Mouse (Mus musculus): ENCODE measurements at regions not wholly inside any gene's neighbourhood (a gene's known extent, or its start where the extent isn't known, plus 50 kb on each side); places are given as distances from the start of the nearest gene placed in this dataset.
A peak's percentile ranks its signal among the peaks of the same experiment; 100 is the strongest.

DNA sequence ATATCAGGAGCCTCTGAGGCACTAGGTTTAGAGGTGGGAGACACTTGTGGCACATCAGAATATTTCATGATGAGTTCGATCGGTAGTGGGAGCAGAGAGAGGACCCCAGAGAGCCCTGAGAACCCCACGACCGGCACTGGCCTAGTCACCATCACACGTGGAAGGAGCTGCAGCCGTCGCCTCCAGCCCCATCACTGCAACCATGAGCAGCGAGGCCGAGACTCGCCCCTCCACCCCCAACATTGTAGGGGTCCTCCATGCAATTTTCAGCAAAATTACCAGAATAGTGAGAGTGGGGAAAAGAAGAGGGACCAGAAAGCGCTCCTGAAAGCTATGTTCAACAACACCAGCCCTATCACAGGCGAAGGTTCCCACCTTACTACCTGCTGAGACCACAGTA is 297.0 kb downstream of the Edem1 start:
- no peaks in the 10 kb centered on the region for H3K4me1 ChIP-seq (ENCODE audit: control insufficient read depth, insufficient read depth, low read length)
- H3K27ac ChIP-seq (ENCODE audit: insufficient read depth, low read length) = no peak overlapping the region
- TF ChIP-seq CTCF (IDR thresholded peaks at IDR 0.05; ENCODE audit: borderline replicate concordance, insufficient read depth, low read depth, low read length) (no peak), POLR2A (IDR thresholded peaks at IDR 0.05; ENCODE audit: borderline replicate concordance, insufficient read depth, low read length) (no peak)
- no peak for DNase-seq
- no peak overlapping the region for H3K4me3 ChIP-seq (replicated peaks; ENCODE audit: insufficient read depth, low read depth, low read length)
- WGBS = 94% methylated on average over 12 of the region's 12 CpGs
- H3K27me3 ChIP-seq (ENCODE audit: control insufficient read depth, insufficient read depth, low read length) = no peaks in the 10 kb centered on the region

DNA sequence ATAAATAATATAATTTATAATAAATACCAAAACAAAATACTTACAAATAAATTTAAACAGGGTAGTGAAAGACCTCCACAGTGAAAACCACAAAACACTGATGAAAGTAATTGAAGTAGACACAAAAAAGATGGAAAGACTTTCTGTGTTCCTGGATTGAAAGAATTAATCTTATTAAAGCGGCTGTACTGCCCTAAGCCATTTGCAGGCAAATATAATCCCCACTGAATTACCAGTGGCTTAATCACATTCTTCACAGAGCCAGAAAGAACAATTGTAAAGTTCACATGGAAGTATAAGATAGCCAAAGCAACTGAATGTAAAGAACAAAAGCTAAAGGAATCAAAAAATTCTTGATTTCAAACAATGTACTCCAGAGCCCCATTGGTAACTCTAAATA is 298.8 kb downstream of the Edem1 start:
- H3K27ac ChIP-seq (ENCODE audit: insufficient read depth, low read length) = no peak overlapping the region
- 84% methylated on average over 1 of the region's 1 CpGs for WGBS
- no peaks in the 10 kb centered on the region for H3K4me1 ChIP-seq (ENCODE audit: control insufficient read depth, insufficient read depth, low read length)
- DNase-seq = no peak
- no peaks in the 10 kb centered on the region for H3K27me3 ChIP-seq (ENCODE audit: control insufficient read depth, insufficient read depth, low read length)
- no peak overlapping the region for H3K4me3 ChIP-seq (replicated peaks; ENCODE audit: insufficient read depth, low read depth, low read length)
- TF ChIP-seq CTCF (IDR thresholded peaks at IDR 0.05; ENCODE audit: borderline replicate concordance, insufficient read depth, low read depth, low read length) (no peak), POLR2A (IDR thresholded peaks at IDR 0.05; ENCODE audit: borderline replicate concordance, insufficient read depth, low read length) (no peak)

DNA sequence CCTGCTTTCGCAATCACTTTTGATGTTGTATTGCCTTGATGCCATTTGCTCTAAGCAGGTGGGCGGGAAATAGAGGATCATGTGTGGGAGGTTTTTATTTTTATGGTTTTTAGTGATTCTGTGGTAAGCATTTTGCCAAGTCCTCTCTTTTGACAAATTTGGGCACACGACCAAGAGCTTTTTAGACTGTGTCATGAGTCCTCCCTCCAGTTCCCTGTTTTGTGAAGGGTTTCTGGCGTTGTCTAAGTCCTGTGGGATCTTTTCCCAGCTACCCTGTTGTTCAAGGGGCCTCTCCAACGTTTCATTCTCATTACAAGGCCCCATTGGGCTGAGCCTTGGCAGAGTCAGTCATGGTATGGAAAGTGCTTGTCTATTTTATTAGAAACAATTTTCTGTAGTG is 317.7 kb downstream of the Edem1 start:
- DNase-seq = no peak
- 31% methylated on average over 5 of the region's 5 CpGs for WGBS

DNA sequence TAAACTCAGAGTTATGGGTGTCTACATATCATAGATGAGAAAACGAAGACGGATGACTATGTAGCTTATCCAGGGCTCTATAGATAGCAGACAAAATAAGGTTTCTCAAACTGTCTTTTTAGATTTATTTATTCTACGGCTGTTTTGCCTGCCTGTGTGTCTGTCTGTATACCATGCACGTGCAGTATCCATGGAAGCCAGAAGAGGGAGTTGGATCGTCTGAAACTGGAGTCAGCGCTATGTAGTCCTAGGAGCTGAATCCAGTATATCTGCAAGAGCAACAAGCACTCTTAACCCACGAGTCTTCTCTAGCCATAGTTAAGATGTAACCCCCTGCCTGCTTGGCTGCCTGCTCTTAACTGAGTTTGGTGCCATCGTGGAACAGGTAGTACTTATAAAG is 320.6 kb downstream of the Edem1 start:
- 83% methylated on average over 8 of the region's 8 CpGs for WGBS
- no peaks in the 10 kb centered on the region for H3K4me1 ChIP-seq (ENCODE audit: control insufficient read depth, insufficient read depth, low read length)
- H3K4me3 ChIP-seq (replicated peaks; ENCODE audit: insufficient read depth, low read depth, low read length) = no peak overlapping the region
- no peak for TF ChIP-seq CTCF (IDR thresholded peaks at IDR 0.05; ENCODE audit: borderline replicate concordance, insufficient read depth, low read depth, low read length)
- no peak for TF ChIP-seq POLR2A (IDR thresholded peaks at IDR 0.05; ENCODE audit: borderline replicate concordance, insufficient read depth, low read length)
- H3K27ac ChIP-seq (ENCODE audit: insufficient read depth, low read length) = no peak overlapping the region
- H3K27me3 ChIP-seq (ENCODE audit: control insufficient read depth, insufficient read depth, low read length) = no peaks in the 10 kb centered on the region
- DNase-seq = no peak

More for the DNA sequence above, 317.7 kb downstream of the Edem1 start:
- Histone ChIP-seq H3K27ac (ENCODE audit: insufficient read depth, low read length) (no peak overlapping the region), H3K4me1 (ENCODE audit: control insufficient read depth, insufficient read depth, low read length) (no peaks in the 10 kb centered on the region), H3K27me3 (ENCODE audit: control insufficient read depth, insufficient read depth, low read length) (no peaks in the 10 kb centered on the region), H3K4me3 (replicated peaks; ENCODE audit: insufficient read depth, low read depth, low read length) (no peak overlapping the region)
- TF ChIP-seq POLR2A (IDR thresholded peaks at IDR 0.05; ENCODE audit: borderline replicate concordance, insufficient read depth, low read length) = no peak
- no peak for TF ChIP-seq CTCF (IDR thresholded peaks at IDR 0.05; ENCODE audit: borderline replicate concordance, insufficient read depth, low read depth, low read length)

DNA sequence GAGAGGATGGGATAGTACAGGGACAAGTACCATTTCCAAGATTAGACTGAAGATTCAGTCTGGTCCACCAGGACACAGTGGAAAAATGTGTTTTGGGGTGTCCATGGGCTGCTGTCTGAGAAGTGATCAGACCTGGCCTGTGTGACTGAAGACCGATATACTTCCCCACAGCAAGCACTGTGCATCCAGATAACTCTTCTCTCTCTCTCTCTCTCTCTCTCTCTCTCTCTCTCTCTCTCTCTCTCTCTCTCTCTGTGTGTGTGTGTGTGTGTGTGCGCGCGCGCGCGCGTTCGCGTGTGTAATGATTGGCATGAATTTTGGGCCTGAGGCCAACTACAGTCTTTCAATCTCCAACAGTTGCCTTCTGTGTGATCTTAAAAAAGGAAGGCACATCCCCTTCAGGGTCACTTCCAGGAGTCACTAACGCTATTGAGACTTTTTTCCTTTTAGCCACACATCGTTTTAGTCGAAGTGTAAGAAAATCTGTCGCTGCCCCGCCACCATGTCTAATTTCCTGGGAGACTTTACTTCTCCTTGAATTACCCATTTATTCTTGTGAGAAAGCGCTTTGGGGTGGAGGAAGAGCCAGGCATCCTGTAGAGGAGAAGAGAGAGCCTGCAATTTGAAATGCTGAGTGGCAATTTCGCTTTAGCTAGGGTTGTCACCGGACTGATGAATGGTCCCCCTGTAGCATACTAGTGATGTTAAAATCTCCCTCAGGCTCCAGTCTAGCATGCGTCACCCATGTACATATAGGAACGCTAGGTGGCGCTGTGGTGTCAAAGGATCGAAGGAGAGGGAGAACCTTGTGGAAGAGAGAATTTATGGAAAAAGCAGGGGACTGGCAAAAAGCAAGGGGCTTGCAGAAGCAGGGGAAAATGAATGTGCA is 321.8 kb downstream of the Edem1 start:
- H3K4me3 ChIP-seq (replicated peaks; ENCODE audit: insufficient read depth, low read depth, low read length) = peak overlapping the region; percentile 39
- TF ChIP-seq POLR2A (IDR thresholded peaks at IDR 0.05; ENCODE audit: borderline replicate concordance, insufficient read depth, low read length) = no peak
- peak; percentile 80; the same call in 1 of the 2 replicates for TF ChIP-seq CTCF (IDR thresholded peaks at IDR 0.05; ENCODE audit: borderline replicate concordance, insufficient read depth, low read depth, low read length)
- WGBS = 4% methylated on average over 22 of the region's 22 CpGs
- no peaks in the 10 kb centered on the region for H3K4me1 ChIP-seq (ENCODE audit: control insufficient read depth, insufficient read depth, low read length)
- H3K27ac ChIP-seq (ENCODE audit: insufficient read depth, low read length) = no peak overlapping the region
- no peaks in the 10 kb centered on the region for H3K27me3 ChIP-seq (ENCODE audit: control insufficient read depth, insufficient read depth, low read length)
- peak; percentile 60 to 68 for DNase-seq

DNA sequence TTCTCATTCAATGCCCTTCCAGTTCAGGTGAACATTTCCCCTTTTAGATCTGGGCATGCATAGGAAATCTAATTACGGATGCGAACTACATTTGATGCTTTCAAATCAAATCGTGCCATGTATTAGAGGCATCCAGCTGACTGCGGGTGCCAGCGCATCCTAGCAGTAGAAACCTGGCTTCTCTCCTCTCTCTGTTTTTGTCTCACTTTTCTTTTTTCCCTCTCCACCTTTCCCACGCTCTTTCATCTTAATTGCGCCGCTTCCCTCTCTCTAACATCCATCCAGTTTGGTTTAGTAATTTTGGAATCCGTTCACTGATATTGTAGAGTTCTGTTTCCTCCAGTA is 322.4 kb downstream of the Edem1 start:
- no peak for DNase-seq
- Histone ChIP-seq H3K4me1 (ENCODE audit: control insufficient read depth, insufficient read depth, low read length) (no peaks in the 10 kb centered on the region), H3K27ac (ENCODE audit: insufficient read depth, low read length) (no peak overlapping the region), H3K27me3 (ENCODE audit: control insufficient read depth, insufficient read depth, low read length) (no peaks in the 10 kb centered on the region), H3K4me3 (replicated peaks; ENCODE audit: insufficient read depth, low read depth, low read length) (no peak overlapping the region)
- TF ChIP-seq CTCF (IDR thresholded peaks at IDR 0.05; ENCODE audit: borderline replicate concordance, insufficient read depth, low read depth, low read length) (no peak), POLR2A (IDR thresholded peaks at IDR 0.05; ENCODE audit: borderline replicate concordance, insufficient read depth, low read length) (no peak)
- whole genome bisulfite sequencing = 34% methylated on average over 9 of the region's 9 CpGs

DNA sequence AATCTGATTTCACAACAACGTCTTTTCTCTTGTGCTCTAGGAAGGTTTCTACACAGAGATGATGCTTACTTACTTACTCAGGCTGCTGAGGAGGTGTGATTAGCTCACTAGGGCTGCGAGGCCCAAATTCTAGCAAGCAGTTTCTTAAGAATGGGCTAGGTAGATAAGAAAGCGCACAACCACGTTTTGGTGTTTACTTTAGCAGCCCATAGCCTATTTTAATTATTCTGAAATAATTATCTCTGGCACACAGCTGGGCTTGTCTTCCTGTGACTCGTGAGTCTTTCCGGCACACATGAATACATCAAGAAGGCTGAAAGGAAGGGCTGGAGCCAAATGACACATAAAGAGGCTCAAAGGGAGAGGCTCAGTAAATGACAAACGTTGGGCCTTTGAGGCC is 325.2 kb downstream of the Edem1 start:
- no peaks in the 10 kb centered on the region for H3K27me3 ChIP-seq (ENCODE audit: control insufficient read depth, insufficient read depth, low read length)
- H3K4me1 ChIP-seq (ENCODE audit: control insufficient read depth, insufficient read depth, low read length) = no peaks in the 10 kb centered on the region
- DNase-seq = no peak
- no peak for TF ChIP-seq CTCF (IDR thresholded peaks at IDR 0.05; ENCODE audit: borderline replicate concordance, insufficient read depth, low read depth, low read length)
- TF ChIP-seq POLR2A (IDR thresholded peaks at IDR 0.05; ENCODE audit: borderline replicate concordance, insufficient read depth, low read length) = no peak
- WGBS = 58% methylated on average over 7 of the region's 7 CpGs
- no peak overlapping the region for H3K4me3 ChIP-seq (replicated peaks; ENCODE audit: insufficient read depth, low read depth, low read length)
- H3K27ac ChIP-seq (ENCODE audit: insufficient read depth, low read length) = no peak overlapping the region

DNA sequence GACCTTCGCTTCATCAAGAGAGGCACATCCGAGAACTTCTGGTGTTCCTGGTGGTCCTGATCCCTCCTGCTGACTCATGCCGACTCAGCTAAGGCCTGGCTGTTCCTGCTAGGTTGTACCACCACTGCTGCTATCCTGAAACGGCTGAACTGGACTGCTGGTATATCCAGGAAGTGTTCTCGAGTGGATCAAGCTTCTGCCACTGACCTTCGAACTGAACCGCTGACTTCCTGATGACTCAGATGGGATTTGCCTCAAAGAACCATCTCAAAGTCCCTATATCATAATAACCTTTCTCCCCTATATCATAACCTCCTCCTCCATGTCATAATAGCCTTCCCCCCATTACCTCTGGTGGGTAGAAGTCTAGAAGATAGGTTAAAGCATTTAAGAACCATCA is 331.1 kb downstream of the Edem1 start:
- 85% methylated on average over 7 of the region's 7 CpGs for WGBS
- no peak overlapping the region for H3K27ac ChIP-seq (ENCODE audit: insufficient read depth, low read length)
- no peak overlapping the region for H3K4me3 ChIP-seq (replicated peaks; ENCODE audit: insufficient read depth, low read depth, low read length)
- TF ChIP-seq CTCF (IDR thresholded peaks at IDR 0.05; ENCODE audit: borderline replicate concordance, insufficient read depth, low read depth, low read length) = no peak
- no peak for TF ChIP-seq POLR2A (IDR thresholded peaks at IDR 0.05; ENCODE audit: borderline replicate concordance, insufficient read depth, low read length)
- H3K4me1 ChIP-seq (ENCODE audit: control insufficient read depth, insufficient read depth, low read length) = no peaks in the 10 kb centered on the region
- no peak for DNase-seq
- H3K27me3 ChIP-seq (ENCODE audit: control insufficient read depth, insufficient read depth, low read length) = no peaks in the 10 kb centered on the region
